In the genomic region with DNA sequence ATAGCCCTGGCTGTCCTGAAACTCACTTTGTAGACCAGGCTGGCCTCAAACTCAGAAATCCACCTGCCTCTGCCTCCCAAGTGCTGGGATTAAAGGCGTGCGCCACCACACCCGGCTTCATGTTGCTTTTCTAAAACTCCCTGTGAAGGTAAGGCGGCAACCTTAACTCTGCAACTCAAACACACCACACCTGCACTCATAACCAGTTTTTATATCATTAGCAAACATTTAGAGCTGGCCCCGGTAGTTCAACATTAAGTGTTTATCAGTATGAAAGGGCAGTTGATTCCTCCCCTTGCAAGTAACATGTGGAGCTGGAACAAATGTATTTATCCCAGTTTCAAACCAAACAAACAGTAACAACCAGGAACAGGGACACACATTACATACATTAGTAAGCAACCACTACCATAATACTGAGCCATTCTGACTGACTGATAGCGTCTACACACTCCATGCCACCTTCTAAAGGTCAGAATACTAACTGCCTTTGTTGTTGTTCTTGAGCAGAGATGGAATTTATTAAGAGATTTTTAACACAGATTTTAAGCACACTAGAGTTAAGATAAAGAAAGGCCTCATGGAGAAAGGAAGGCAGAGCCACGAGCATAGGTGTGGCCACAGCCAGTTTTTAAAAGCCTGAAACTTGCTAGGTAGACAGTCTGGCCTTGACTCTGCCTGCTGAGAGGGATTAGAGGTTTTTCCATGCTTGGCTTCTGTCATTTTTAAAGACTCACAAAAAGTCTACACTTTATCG, we compare ENCODE assay signal across 21 mouse cellular contexts.
"Had no signal": no experiment of that assay in that cellular context is flagged by ENCODE, and none has a peak within 500 bp of the region (broad histone marks: within the 10 kb centered on the region; RNA-seq: fewer than 3 reads in every experiment).

No protein-coding gene starts in this region.

- H3K4me2 ChIP-seq: liver, embryonic 13.5 days; liver, embryonic 15.5 days; lung, embryonic 15.5 days; midbrain, embryonic 12.5 days; neural tube, embryonic 13.5 days; neural tube, embryonic 15.5 days had no signal

- H3K4me3 ChIP-seq: liver, embryonic 13.5 days; liver, embryonic 15.5 days; lung, embryonic 15.5 days; megakaryocyte, embryonic 14.5 days; midbrain, embryonic 12.5 days; myocyte; neural tube, embryonic 13.5 days; neural tube, embryonic 15.5 days had no signal

- H3K9me3 ChIP-seq: liver, embryonic 13.5 days; liver, embryonic 15.5 days; lung, embryonic 15.5 days; midbrain, embryonic 12.5 days; neural tube, embryonic 13.5 days; neural tube, embryonic 15.5 days had no signal

- DNase-seq: liver, embryonic 13.5 days; liver, postnatal 0 days; lung, adult 2 months; midbrain, embryonic 14.5 days; retina, postnatal 1 day; right cerebral cortex, adult 18-20 months; right cerebral cortex, postnatal 25 days; right cerebral cortex, postnatal 4 days; spleen, adult 18-20 months; thymus, adult 2 months; thymus, postnatal 25 days; thymus, postnatal 4 days had no signal

- H3K27me3 ChIP-seq: liver, embryonic 13.5 days; liver, embryonic 15.5 days; lung, embryonic 15.5 days; megakaryocyte, embryonic 14.5 days; midbrain, embryonic 12.5 days; neural tube, embryonic 13.5 days; neural tube, embryonic 15.5 days had no signal

- H3K4me1 ChIP-seq: liver, embryonic 13.5 days; liver, embryonic 15.5 days; midbrain, embryonic 12.5 days; neural tube, embryonic 13.5 days; neural tube, embryonic 15.5 days had no signal

- H3K9ac ChIP-seq: liver, embryonic 13.5 days; liver, embryonic 15.5 days; liver, postnatal 0 days; lung, embryonic 15.5 days; midbrain, embryonic 12.5 days; neural tube, embryonic 13.5 days; neural tube, embryonic 15.5 days had no signal

- ATAC-seq: liver, postnatal 0 days; midbrain, embryonic 16.5 days had no signal

- H3K27ac ChIP-seq: liver, embryonic 13.5 days; liver, embryonic 15.5 days; lung, embryonic 15.5 days; macrophage; midbrain, embryonic 12.5 days; neural tube, embryonic 13.5 days; neural tube, embryonic 15.5 days had no signal
